ENCODE assay signal across 12 mouse cellular contexts in the genomic region with DNA sequence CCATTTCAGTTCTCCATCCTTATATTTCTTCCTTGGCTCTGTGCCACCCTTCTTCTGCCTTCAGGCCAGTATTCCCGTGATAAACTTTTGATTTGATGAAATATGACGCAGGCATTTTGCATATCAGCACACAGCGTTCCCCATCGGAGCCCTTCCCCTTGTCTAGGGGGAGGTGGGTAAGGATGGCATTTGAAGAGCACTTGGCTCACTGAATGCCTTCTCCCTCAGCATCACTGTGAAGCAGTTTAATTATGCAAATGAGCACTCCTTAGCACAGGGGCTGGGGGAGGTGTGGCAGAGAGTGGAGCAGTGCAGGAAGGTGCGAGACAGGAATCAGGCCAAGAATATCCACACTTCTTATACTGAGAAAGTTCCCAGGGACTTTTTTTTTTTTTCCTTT.
DNase-seq lines count a peak whose midpoint lies in the region; ATAC-seq and TF ChIP-seq lines count a peak whose summit lies in the region.
"Had no signal": no experiment of that assay in that cellular context is flagged by ENCODE, and none has a peak within 500 bp of the region (broad histone marks: within the 10 kb centered on the region; RNA-seq: fewer than 3 reads in every experiment).

No protein-coding gene starts in this region.

- TF ChIP-seq CTCF in lung, embryonic 14.5 days (IDR thresholded peaks at IDR 0.05; ENCODE audit: low read depth) = no peak

- H3K4me2 ChIP-seq in lung, embryonic 14.5 days = no peak overlapping the region
- no peak overlapping the region for H3K4me2 ChIP-seq in midbrain, embryonic 12.5 days (replicated peaks)

- H3K4me3 ChIP-seq in lung, embryonic 14.5 days (ENCODE audit: low read depth, low read length) = no peak overlapping the region
- H3K4me3 ChIP-seq in midbrain, embryonic 12.5 days = no peak overlapping the region
- H3K4me3 ChIP-seq: layer of hippocampus, adult 2 months had no signal

- 38% methylated on average over 5 of the region's 5 CpGs for WGBS in lung, embryonic 14.5 days
- WGBS in midbrain, embryonic 12.5 days = 58% methylated on average over 5 of the region's 5 CpGs

- H3K27me3 ChIP-seq in lung, embryonic 14.5 days (ENCODE audit: insufficient read depth, low read length) = no peaks in the 10 kb centered on the region
- no peaks in the 10 kb centered on the region for H3K27me3 ChIP-seq in midbrain, embryonic 12.5 days

- no peaks in the 10 kb centered on the region for H3K9me3 ChIP-seq in lung, embryonic 14.5 days (ENCODE audit: low read depth, low read length)
- H3K9me3 ChIP-seq in midbrain, embryonic 12.5 days = no peaks in the 10 kb centered on the region

- DNase-seq in lung, embryonic 14.5 days = peak; percentile 28
- no peak for DNase-seq in lung, postnatal 14 days
- peak; percentile 67 to 77 for DNase-seq in frontal cortex, postnatal 36 days (ENCODE audit: low spot score in 2 of 2)
- peak; percentile 80 for DNase-seq in telencephalon, adult 2 months (ENCODE audit: low read depth, low spot score)
- DNase-seq in lung, postnatal 10 days = no peak
- no peak for DNase-seq in spleen, postnatal 10 days (ENCODE audit: low spot score in 2 of 2)
- no peak for DNase-seq in cerebellum, postnatal 36 days
- DNase-seq: embryo, embryonic 11 days; liver, postnatal 0 days had no signal

- no peaks in the 10 kb centered on the region for H3K36me3 ChIP-seq in lung, embryonic 14.5 days (ENCODE audit: insufficient read depth)
- no peaks in the 10 kb centered on the region for H3K36me3 ChIP-seq in midbrain, embryonic 12.5 days

- no peaks in the 10 kb centered on the region for H3K4me1 ChIP-seq in lung, embryonic 14.5 days (ENCODE audit: insufficient read depth)
- H3K4me1 ChIP-seq in midbrain, embryonic 12.5 days = no peaks in the 10 kb centered on the region

- H3K27ac ChIP-seq in lung, embryonic 14.5 days (ENCODE audit: low read depth) = no peak overlapping the region
- no peak overlapping the region for H3K27ac ChIP-seq in midbrain, embryonic 12.5 days (replicated peaks)
- H3K27ac ChIP-seq: layer of hippocampus, adult 2 months; stomach, postnatal 0 days had no signal

- no peak overlapping the region for H3K9ac ChIP-seq in lung, embryonic 14.5 days
- no peak overlapping the region for H3K9ac ChIP-seq in midbrain, embryonic 12.5 days (replicated peaks)
- H3K9ac ChIP-seq: liver, postnatal 0 days had no signal

- no peak for ATAC-seq in lung, embryonic 14.5 days (ENCODE audit: insufficient read depth)
- ATAC-seq in midbrain, embryonic 12.5 days (ENCODE audit: low FRiP score, low read depth) = peak; percentile 77
- ATAC-seq: liver, postnatal 0 days had no signal

Comparison
In these comparisons a context has a peak if more than half of its experiments do, and no peak if none do; other contexts are left out.
1. DNase-seq: peak in lung, embryonic 14.5 days (single experiment), frontal cortex, postnatal 36 days (2 of 2) and telencephalon, adult 2 months (single experiment); none in lung, postnatal 14 days (single experiment), lung, postnatal 10 days (single experiment), spleen, postnatal 10 days (0 of 2) and cerebellum, postnatal 36 days (0 of 2).